27 mouse cellular contexts compared by ENCODE assay signal in the genomic region with DNA sequence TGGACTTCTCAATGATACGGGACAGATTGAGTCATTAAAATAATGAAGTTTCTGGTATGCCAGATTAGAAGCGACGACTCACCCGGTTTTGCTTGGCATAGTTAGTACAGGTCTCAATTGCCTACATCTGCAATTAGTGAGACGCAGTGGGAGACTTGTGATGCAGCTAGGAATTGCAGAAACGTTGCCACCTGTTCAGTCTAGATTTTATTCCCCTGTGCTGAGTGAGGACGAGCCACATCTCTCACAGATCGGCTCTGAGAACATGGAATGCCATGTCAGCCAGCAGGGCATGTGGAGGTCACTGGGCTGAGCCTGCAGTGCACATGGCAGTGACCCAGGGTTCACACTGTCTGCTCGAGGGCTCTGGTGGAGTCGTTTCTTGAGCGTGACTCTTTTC. TPM values are rescaled to one million over a fixed set of nuclear protein-coding genes. Genes with fewer than 3 reads are reported as not detected.
A peak's percentile ranks its signal among the peaks of the same experiment; 100 is the strongest.
DNase-seq lines count a peak whose midpoint lies in the region; ATAC-seq and TF ChIP-seq lines count a peak whose summit lies in the region.
"Had no signal": no experiment of that assay in that cellular context is flagged by ENCODE, and none has a peak within 500 bp of the region (broad histone marks: within the 10 kb centered on the region; RNA-seq: fewer than 3 reads in every experiment).

No protein-coding gene starts in this region.

- H3K36me3 ChIP-seq in hindbrain, embryonic 16.5 days (ENCODE audit: control insufficient read depth, insufficient read depth, low read length), result no peaks in the 10 kb centered on the region
- no peaks in the 10 kb centered on the region for H3K36me3 ChIP-seq in hindbrain, embryonic 13.5 days
- no peaks in the 10 kb centered on the region for H3K36me3 ChIP-seq in C2C12 (ENCODE audit: control insufficient read depth, insufficient read depth)
- H3K36me3 ChIP-seq: embryonic facial prominence, embryonic 15.5 days; forebrain, embryonic 10.5 days; forebrain, embryonic 12.5 days; G1E had no signal

- H3K4me3 ChIP-seq in hindbrain, embryonic 16.5 days (ENCODE audit: low read length), result no peak overlapping the region
- H3K4me3 ChIP-seq in hindbrain, embryonic 13.5 days, result no peak overlapping the region
- no peak overlapping the region for H3K4me3 ChIP-seq in C2C12 (ENCODE audit: insufficient read depth, poor library complexity, severe bottlenecking)
- H3K4me3 ChIP-seq: embryonic facial prominence, embryonic 13.5 days; embryonic facial prominence, embryonic 15.5 days; erythroblast, embryonic 14.5 days; forebrain, embryonic 10.5 days; forebrain, embryonic 12.5 days had no signal

- no peak overlapping the region for H3K9ac ChIP-seq in hindbrain, embryonic 16.5 days (ENCODE audit: low read depth, low read length)
- no peak overlapping the region for H3K9ac ChIP-seq in hindbrain, embryonic 13.5 days
- H3K9ac ChIP-seq: embryonic facial prominence, embryonic 13.5 days; embryonic facial prominence, embryonic 15.5 days; forebrain, embryonic 12.5 days had no signal

- H3K79me2 ChIP-seq in C2C12 (ENCODE audit: control insufficient read depth, insufficient read depth), result no peaks in the 10 kb centered on the region

- no peaks in the 10 kb centered on the region for H3K9me3 ChIP-seq in hindbrain, embryonic 16.5 days (ENCODE audit: control insufficient read depth, low read length)
- no peaks in the 10 kb centered on the region for H3K9me3 ChIP-seq in hindbrain, embryonic 13.5 days
- H3K9me3 ChIP-seq: embryonic facial prominence, embryonic 13.5 days; embryonic facial prominence, embryonic 15.5 days; forebrain, embryonic 10.5 days; forebrain, embryonic 12.5 days; G1E had no signal

- H3ac ChIP-seq in C2C12 (ENCODE audit: control insufficient read depth, insufficient read length, low read depth), result no peak overlapping the region

- H3K4me2 ChIP-seq in hindbrain, embryonic 16.5 days (ENCODE audit: low read length), result no peak overlapping the region
- H3K4me2 ChIP-seq in hindbrain, embryonic 13.5 days, result no peak overlapping the region
- H3K4me2 ChIP-seq: embryonic facial prominence, embryonic 13.5 days; embryonic facial prominence, embryonic 15.5 days; forebrain, embryonic 12.5 days had no signal

- WGBS in hindbrain, embryonic 16.5 days, result 69% methylated on average over 11 of the region's 11 CpGs
- 74% methylated on average over 11 of the region's 11 CpGs for WGBS in hindbrain, embryonic 13.5 days

- peak; percentile 68 for ATAC-seq in hindbrain, embryonic 16.5 days
- no peak for ATAC-seq in hindbrain, embryonic 13.5 days (ENCODE audit: low FRiP score)
- ATAC-seq: activated CD4-positive, CD25-positive, alpha-beta regulatory T cell, adult 4 months; CD4-positive, CD25-positive, alpha-beta regulatory T cell, adult 4 months; forebrain, embryonic 14.5 days; forebrain, embryonic 16.5 days; Patski had no signal

- H3K79me3 ChIP-seq in C2C12 (ENCODE audit: low read depth), result no peaks in the 10 kb centered on the region

- no peak overlapping the region for H3K27ac ChIP-seq in hindbrain, embryonic 16.5 days (ENCODE audit: low read depth, low read length)
- H3K27ac ChIP-seq in hindbrain, embryonic 13.5 days, result no peak overlapping the region
- H3K27ac ChIP-seq: embryonic facial prominence, embryonic 13.5 days; embryonic facial prominence, embryonic 15.5 days; forebrain, embryonic 10.5 days; forebrain, embryonic 12.5 days had no signal

- DNase-seq in brain, adult 2 months (ENCODE audit: low read depth, low spot score), result peak; percentile 12
- no peak for DNase-seq in layer of hippocampus, adult 8-10 months (ENCODE audit: low spot score in 2 of 2)
- DNase-seq: adrenal gland, adult 8-10 months; adrenal gland, postnatal 14 days; adrenal gland, postnatal 36 days; cerebellum, adult 11 months; cerebellum, adult 18-20 months; cerebellum, adult 8-10 months; cerebellum, adult 9-11 months; cerebellum, postnatal 14 days; cerebellum, postnatal 36 days; embryo, embryonic 11 days had no signal

- no peaks in the 10 kb centered on the region; the same call in 1 of the 2 replicates for H3K27me3 ChIP-seq in hindbrain, embryonic 16.5 days (replicated peaks; ENCODE audit: control insufficient read depth, insufficient read depth, low read length)
- H3K27me3 ChIP-seq in hindbrain, embryonic 13.5 days, result no peaks in the 10 kb centered on the region
- H3K27me3 ChIP-seq in C2C12 (ENCODE audit: control insufficient read depth, insufficient read depth, insufficient read length), result no peaks in the 10 kb centered on the region
- H3K27me3 ChIP-seq: CH12.LX; embryonic facial prominence, embryonic 13.5 days; embryonic facial prominence, embryonic 15.5 days; forebrain, embryonic 12.5 days; Patski had no signal

- no peaks in the 10 kb centered on the region for H3K4me1 ChIP-seq in hindbrain, embryonic 16.5 days (ENCODE audit: control insufficient read depth, insufficient read depth, low read depth, low read length)
- 0 out of 2 replicates have a peak, but pooled peaks cover 5% of the 10 kb centered on the region for H3K4me1 ChIP-seq in hindbrain, embryonic 13.5 days (replicated peaks)

- no peak for TF ChIP-seq CTCF in C2C12 (IDR thresholded peaks at IDR 0.05; ENCODE audit: control insufficient read depth, insufficient read depth, insufficient read length)

TF ChIP-seq in C2C12, 6 proteins besides CTCF, POLR2A, EP300 and RAD21:
- TF ChIP-seq CEBPB (IDR thresholded peaks at IDR 0.05; ENCODE audit: low read depth) (no peak), MYOD1 (IDR thresholded peaks at IDR 0.05; ENCODE audit: control insufficient read depth, insufficient read length, low read depth) (peak; percentile 38)

RNA-seq across cellular contexts. Expression of gene Il1rl2, which starts 38.4 kb away (rescaled TPM):
- 0.79 and 1.1 TPM in 2 replicates for polyA plus RNA-seq in hindbrain, embryonic 16.5 days (2015; fragmentation: Nextera tagmentation; extraction: Ambion mirVana)
- 1.3 and 1.5 TPM in 2 replicates for polyA plus RNA-seq in hindbrain, embryonic 13.5 days (2015; fragmentation: Nextera tagmentation; extraction: Ambion mirVana)
- not detected for polyA plus RNA-seq in C2C12 (2012; fragmentation: generic; extraction: Trizol)
- 1 to 10 TPM in 2 of 4 experiments, under 1 TPM in 2; 0.31 to 2.0 (median 1.2) TPM for total RNA-seq in layer of hippocampus, adult 8-10 months (2022)
- total RNA-seq: CH12.LX had no signal
- polyA plus RNA-seq: erythroblast, embryonic 14.5 days; Patski had no signal
